Mouse (Mus musculus): ENCODE measurements around the gene Pik3r6.

GRCm38 (mm10) chr11:68513969-68514368 is 11.2 kb downstream of the Pik3r6 start:
- no peak for TF ChIP-seq CTCF (IDR thresholded peaks at IDR 0.05; ENCODE audit: borderline replicate concordance, insufficient read depth, low read length)
- TF ChIP-seq POLR2A (IDR thresholded peaks at IDR 0.05; ENCODE audit: low read depth, low read length) = no peak

Measured in embryonic fibroblast, embryonic 13.5 days (primary cell).